Comparison of ENCODE assay signal across 7 mouse cellular contexts in the genomic region with DNA sequence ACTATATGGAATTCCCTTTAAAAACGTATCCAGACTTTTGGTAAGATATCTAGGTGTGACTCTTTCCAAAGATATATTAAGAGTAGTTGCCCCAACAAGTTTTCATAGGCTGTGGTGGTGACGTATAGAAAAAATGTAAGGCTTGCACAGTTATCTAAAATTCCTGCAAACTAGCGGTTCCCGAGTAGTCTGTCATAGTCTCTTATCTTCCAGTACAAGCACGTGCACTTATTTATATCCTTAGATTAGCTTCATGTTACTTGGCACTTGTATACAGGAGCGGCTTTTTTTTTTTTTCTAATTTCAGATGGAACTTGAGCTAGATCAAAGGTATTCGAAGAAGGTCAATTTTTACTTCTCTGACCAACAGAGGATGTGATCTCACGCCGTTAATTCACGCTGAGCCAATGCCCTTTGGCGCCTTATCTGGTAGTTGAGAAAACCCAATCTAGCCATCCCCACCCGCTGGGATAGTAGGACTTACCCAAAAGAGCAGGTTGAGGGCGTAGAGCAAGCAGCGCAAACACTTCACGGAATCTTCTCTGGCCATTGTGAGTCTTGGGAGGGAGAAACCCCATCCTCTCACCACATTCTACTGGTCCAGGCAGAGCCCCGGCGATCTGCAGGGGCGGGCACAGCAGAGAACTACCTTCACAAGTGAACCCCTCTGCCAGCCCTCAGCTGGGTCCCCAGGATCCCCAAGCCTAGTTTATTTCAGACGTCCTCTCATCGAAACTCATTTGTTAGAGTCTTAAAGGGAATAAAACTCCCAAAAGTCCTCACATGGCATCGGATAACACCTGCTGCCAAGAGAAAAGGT. TPM values are rescaled to one million over a fixed set of nuclear protein-coding genes. Genes with fewer than 3 reads are reported as not detected.
DNase-seq lines count a peak whose midpoint lies in the region; ATAC-seq lines count a peak whose summit lies in the region.

No protein-coding gene starts in this region.

- peak overlapping the region; percentile 96 for H3K27ac ChIP-seq in heart, embryonic 16.5 days (ENCODE audit: low read length)
- peak overlapping the region; percentile 88; the same call in 1 of the 2 replicates for H3K27ac ChIP-seq in midbrain, embryonic 12.5 days (replicated peaks)

- no peaks in the 10 kb centered on the region for H3K27me3 ChIP-seq in heart, embryonic 16.5 days (ENCODE audit: control insufficient read depth, insufficient read depth, low read length)
- no peaks in the 10 kb centered on the region for H3K27me3 ChIP-seq in midbrain, embryonic 12.5 days

- peak overlapping the region; percentile 90 for H3K4me3 ChIP-seq in heart, embryonic 16.5 days (ENCODE audit: low read length)
- peak overlapping the region; percentile 83 for H3K4me3 ChIP-seq in midbrain, embryonic 12.5 days

- H3K9ac ChIP-seq in heart, embryonic 16.5 days (ENCODE audit: low read length): peak overlapping the region; percentile 92
- H3K9ac ChIP-seq in midbrain, embryonic 12.5 days (replicated peaks): peak overlapping the region; percentile 82

- peak; percentile 73 for DNase-seq in adrenal gland, adult 2 months
- DNase-seq in c-Kit-positive CD71-positive TER-119-positive erythroid progenitor cells, embryonic 14.5 days (ENCODE audit: low spot score): peak; percentile 7
- peak; percentile 43 to 50 for DNase-seq in kidney, postnatal 25 days
- DNase-seq in spleen, postnatal 4 days (ENCODE audit: low spot score in 2 of 2): no peak
- no peak for DNase-seq in cerebellum, adult 9-10 months

- WGBS in heart, embryonic 16.5 days: 6% methylated on average over 21 of the region's 21 CpGs
- 26% methylated on average over 21 of the region's 21 CpGs for WGBS in midbrain, embryonic 12.5 days

- peak overlapping the region; percentile 90 for H3K4me2 ChIP-seq in heart, embryonic 16.5 days (ENCODE audit: low read depth, low read length)
- peak overlapping the region; percentile 69 for H3K4me2 ChIP-seq in midbrain, embryonic 12.5 days (replicated peaks)

- ATAC-seq in heart, embryonic 16.5 days (replicated peaks; ENCODE audit: extremely low read depth, insufficient read depth, low FRiP score): peak; percentile 35
- peak; percentile 20 for ATAC-seq in midbrain, embryonic 12.5 days (ENCODE audit: low FRiP score, low read depth)

- H3K36me3 ChIP-seq in heart, embryonic 16.5 days (ENCODE audit: control insufficient read depth, insufficient read depth): peaks cover 3% of the 10 kb centered on the region
- 0 out of 2 replicates have a peak, but pooled peaks cover 5% of the 10 kb centered on the region for H3K36me3 ChIP-seq in midbrain, embryonic 12.5 days

- H3K9me3 ChIP-seq in heart, embryonic 16.5 days (replicated peaks; ENCODE audit: control insufficient read depth, low read length): no peaks in the 10 kb centered on the region
- H3K9me3 ChIP-seq in midbrain, embryonic 12.5 days: no peaks in the 10 kb centered on the region

- H3K4me1 ChIP-seq in heart, embryonic 16.5 days (ENCODE audit: control insufficient read depth, insufficient read depth, low read length): peaks cover 18% of the 10 kb centered on the region
- H3K4me1 ChIP-seq in midbrain, embryonic 12.5 days: peaks cover 11% of the 10 kb centered on the region

RNA-seq across cellular contexts. Expression of gene Tspan12, which starts 1.6 kb away (rescaled TPM):
- 100 to 1,000 TPM; 114 to 198 TPM for total RNA-seq in adrenal gland, adult 2 months (2021)
- polyA plus RNA-seq in adrenal gland, adult 2 months (2012; rRNA removed): 15.4 TPM in 2 replicates
- 85.3 and 89.0 TPM in 2 replicates for polyA plus RNA-seq in heart, embryonic 16.5 days (2015; fragmentation: Nextera tagmentation; extraction: Ambion mirVana)
- polyA plus RNA-seq in midbrain, embryonic 12.5 days (2016; fragmentation: Nextera tagmentation; extraction: Ambion mirVana): 45.2 and 46.2 TPM in 2 replicates

Comparison
In these comparisons a context has a peak if more than half of its experiments do, and no peak if none do; other contexts are left out.
1. DNase-seq: peak in adrenal gland, adult 2 months (single experiment), c-Kit-positive CD71-positive TER-119-positive erythroid progenitor cells, embryonic 14.5 days (single experiment) and kidney, postnatal 25 days (2 of 2); none in spleen, postnatal 4 days (0 of 2) and cerebellum, adult 9-10 months (single experiment).